Mouse (Mus musculus): ENCODE data around the gene Gart. TPM values are rescaled to one million over a fixed set of nuclear protein-coding genes. Genes with fewer than 3 reads are reported as not detected.
A peak's percentile ranks its signal among the peaks of the same experiment; 100 is the strongest.

Gene Gart
- total RNA-seq, 2 experiments from 2014 or later: 47.4 to 51.2 TPM

DNA sequence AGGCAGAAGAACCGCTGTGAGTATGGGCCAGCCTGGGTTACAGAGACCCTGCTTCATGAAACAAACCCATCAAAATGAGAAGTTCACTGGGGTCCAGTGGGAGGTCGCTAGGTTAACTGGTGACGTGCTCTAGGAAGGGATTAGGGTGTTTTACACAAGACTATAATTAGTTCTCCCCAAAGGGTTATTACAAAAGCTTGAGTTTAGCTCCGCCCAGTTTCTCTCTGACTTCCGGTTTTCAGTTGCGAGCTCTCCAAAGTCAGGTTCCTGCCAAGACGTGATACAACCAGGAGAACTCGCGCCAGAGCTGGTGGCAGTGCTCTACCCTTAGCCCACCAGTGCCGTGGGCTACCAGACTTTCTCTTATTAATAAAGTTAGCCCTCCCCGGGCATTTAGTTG, 35.5 kb downstream of the Gart start:
- no peak for DNase-seq (ENCODE audit: low spot score in 2 of 2)

DNA sequence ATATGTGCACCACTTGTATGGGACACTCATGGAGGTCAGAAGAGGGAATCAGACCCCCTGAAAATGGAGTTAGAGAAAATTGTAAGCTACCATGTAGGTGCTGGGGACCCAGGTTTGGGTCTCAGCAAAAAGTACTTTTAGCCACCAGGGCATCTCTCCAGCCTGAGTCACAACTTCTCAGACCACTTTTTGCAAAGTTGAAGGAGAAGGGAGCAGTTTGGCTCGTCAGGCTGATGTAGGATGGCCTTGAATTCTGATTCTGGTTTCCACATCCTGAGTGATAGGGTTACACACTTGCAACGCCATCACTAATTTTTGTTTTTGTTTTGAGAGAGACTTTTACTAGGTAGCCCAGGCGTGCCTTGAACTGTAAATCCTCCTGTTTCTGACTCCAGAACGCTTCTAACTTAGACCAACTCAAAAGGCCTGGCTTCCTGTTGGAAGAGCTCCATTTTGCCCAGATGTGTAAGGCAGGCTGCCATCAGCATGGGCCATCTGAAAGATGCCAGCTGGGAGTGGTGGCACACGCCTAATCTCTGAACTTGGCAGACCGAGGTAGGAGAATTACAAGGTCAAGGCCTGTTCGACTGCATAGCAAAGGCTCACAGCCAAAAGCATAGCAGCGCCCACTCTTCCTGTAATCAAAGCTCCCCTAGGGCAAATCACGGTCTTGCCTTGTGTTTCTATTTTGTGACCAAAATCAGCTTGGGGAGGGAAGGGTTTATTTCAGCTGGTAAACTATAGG, 37.1 kb downstream of the Gart start:
- DNase-seq (ENCODE audit: low spot score in 2 of 2): no peak

DNA sequence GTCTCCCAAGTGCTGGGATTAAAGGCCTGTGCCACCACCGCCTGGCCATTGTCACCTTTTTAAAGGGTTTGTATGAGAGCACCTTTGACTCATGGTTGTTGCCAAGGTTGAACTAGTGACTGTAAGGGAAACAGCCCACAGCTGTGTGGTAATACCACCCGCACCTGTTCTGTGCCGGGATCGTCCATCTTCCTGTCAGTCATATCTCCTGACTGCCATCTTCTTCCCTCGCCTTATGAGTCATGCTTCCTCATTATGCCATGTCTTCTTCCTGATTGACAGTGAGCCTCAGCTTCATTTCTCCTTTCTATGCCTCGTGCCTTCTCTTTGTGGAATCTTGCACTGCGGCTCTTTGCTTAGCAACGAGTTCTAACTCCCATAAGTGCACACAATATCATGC, 39.8 kb downstream of the Gart start:
- no peak for DNase-seq (ENCODE audit: low spot score in 2 of 2)

DNA sequence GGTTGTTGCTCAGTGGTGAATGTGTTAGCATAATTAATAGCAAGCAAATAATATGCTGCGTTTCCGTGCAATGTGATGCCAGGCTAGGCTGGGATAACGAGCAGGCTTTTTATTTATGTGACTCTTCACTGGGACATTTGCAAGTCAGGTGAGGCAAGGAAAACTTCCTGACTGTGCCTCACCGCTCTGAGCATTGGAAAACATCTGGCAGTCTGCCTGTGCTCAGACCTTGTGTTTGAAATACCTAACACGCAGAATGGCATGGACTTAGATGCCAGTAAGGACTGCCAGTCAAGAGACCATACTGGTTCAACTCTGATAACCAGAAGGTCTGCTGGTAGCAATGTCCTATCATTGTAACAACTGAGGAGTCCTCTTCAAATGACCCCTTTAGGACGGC, 41.6 kb downstream of the Gart start:
- no peak for DNase-seq (ENCODE audit: low spot score in 2 of 2)

DNA sequence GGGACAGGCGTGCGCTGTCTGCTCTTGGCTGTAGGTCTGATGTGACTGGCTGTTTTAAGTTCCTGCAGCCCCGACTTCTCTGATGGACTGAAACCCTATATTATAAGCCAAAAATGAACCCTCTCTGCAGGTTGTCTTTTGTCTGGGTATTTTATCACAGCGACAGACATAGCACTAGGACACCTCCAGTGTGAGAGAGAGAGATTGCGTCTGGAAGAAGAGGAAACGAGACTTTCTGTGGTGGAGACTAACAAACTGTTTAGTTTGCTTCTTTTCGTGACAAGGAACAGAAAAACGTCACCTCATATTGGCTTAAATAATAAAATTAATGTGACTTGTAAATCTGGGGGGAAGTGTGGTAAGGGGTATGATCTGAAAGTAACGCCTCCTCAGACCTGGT, 45.1 kb downstream of the Gart start:
- no peak for DNase-seq (ENCODE audit: low spot score in 2 of 2)

DNA sequence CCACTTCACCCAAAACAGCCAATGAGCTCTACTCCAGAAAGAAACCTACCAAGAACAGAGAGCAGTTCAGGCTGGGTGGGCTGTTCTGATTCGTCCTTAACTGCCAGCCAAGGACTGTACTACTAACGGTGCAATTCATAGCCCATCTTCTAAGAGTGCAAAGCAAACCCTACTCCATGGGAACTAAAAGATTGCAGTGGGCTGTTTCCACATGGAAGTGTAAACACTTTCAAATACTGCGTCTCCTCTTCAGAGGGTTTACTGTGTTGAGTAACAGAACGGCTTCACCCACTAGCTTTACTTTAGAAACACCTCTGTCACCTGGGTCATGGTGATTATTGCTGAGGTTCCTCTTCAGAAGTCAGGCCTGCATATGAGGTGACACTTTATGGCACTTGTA, 45.7 kb downstream of the Gart start:
- no peak for DNase-seq (ENCODE audit: low spot score in 2 of 2)

DNA sequence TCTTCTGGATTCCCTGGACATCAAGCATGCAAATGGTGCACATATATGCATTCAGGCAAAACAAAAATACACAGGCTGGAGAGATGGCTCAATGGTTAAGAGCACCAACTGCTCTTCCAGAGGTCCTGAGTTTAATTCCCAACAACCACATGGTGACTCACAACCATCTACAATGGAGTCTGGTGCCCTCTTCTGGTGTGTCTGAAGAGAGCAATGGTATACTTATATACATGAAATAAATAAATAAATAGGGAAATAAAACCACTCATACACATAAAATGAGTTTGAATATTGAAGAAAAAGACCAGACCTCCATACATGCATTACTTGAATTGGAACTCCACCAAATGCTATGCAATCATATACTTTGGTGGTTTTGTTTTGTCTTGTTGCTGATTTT, 47.5 kb downstream of the Gart start:
- DNase-seq (ENCODE audit: low spot score in 2 of 2): no peak

DNA sequence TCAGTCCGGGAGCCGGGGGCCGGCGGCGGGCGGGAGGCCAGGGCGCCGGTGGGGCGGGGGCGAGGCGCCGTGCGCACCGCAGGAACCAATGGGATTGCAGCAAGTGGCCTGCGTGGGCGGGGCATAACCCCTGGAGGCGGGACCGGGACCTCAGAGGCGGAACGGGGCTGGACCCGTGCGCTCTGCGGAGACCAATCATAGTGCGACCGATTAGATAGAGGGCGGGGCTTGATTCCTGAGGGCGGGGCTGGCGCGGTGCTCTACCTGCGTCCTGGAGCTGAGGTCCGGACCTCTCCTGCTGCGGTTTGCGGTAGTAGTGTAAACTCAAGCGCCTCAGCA, 49.1 kb downstream of the Gart start, which contains the start of gene Tmem50b:
Gene Tmem50b (minus strand): TSS at position 129 of the 339 bp plus-strand sequence.
- DNase-seq (ENCODE audit: low spot score in 2 of 2): peak; percentile 98 to 99

DNA sequence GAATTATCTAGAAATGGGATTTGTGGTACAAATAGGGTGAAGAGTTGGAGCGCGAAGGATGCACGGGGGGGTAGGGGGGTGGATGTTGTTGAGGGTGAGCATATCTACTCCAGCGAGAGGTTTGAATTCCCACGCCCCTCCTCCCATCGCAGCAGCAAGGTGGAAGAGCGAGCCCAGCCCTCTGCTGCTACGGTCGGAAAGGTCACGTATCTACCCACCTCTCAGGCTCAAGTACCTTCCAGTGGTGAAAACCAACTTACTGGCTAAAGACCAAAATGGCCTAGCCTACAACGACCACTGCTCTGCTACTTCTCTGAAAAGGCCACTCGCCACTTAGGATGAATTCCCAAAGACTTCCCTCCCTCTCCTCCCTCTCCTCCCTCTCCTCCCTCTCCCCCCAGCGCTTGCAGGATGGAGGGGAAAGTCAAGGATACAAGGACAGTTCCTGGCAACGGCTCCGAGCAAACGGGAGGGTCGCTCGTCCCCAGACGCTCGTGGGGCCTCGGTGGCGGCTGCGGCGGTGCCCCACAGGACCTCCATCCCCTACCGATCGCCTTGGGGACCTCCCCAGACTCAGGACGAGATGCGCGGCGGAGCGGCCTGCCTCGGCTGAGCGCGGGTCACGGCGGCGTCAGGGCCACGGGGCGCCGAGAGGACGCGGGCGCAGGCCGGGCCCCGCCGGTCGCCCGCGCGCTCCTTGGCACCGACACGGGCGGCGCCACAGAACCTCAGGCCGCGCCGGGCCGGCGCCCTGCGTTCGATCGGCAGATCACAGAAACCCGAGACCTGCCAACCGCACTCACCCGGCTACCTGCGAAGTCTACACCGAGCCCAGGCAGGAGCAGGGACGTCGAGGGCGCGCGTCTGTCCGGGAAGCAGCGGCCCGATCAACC, 49.7 kb downstream of the Gart start:
- peak in 1 of 2 experiments; percentile 23 for DNase-seq (ENCODE audit: low spot score in 2 of 2)

DNA sequence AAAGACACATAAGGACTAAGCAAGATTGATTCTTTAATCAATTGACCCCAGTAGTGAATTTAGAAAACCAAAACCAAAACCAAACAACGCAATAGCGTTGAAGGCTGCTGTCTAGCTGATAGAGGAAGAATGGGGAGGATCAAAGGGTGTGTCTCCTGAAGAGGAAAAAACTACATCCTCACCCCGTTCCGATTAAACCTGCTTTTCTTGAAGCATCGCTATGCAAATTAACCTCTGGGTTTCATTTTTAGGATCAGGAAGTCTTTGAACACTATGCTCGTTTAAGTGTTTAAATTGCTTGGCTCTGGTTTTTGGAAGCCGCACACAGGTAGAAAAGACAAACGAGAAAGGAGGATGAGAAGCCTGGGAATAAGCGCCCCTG, 50.4 kb downstream of the Gart start:
- DNase-seq (ENCODE audit: low spot score in 2 of 2): no peak

DNA sequence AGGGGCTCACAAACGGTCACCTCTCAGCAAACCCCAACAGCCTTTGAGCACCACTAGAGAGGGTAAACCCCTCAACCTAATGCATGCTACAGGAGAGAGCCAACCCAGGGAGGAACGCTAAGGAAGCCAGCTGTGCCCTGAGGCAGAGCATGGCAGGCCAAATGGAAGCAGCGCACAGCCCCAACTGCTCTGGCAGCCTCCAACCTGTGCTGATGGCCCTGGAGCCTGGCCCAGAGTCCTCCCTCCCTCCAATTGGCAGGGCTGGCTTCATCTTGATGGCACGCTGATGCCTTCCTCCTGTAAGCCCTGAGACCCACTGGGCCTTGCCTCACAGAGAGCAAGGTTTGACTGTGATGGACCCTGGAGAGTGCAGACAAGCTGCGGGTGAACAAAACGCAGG, 51.7 kb downstream of the Gart start:
- peak in 1 of 2 experiments; percentile 54 for DNase-seq (ENCODE audit: low spot score in 2 of 2)

DNA sequence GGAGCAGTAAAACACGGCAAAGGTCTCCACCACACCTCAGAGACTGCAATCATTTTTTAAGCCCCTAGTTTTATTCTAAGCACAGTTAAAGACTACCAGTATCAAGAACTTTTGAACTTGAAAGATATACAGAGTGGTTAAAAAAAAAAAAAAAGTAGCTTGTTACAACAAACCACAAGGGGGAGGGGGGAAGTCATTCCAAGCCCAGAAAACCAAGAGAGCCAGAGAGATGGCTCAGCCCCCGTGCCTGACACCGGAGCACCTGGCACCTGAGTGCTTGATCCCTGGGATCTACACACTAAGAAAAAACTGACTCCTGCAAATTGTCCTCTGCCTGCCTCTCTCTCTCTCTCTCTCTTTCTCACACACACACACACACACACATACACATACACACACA, 53.5 kb downstream of the Gart start:
- no peak for DNase-seq (ENCODE audit: low spot score in 2 of 2)

DNA sequence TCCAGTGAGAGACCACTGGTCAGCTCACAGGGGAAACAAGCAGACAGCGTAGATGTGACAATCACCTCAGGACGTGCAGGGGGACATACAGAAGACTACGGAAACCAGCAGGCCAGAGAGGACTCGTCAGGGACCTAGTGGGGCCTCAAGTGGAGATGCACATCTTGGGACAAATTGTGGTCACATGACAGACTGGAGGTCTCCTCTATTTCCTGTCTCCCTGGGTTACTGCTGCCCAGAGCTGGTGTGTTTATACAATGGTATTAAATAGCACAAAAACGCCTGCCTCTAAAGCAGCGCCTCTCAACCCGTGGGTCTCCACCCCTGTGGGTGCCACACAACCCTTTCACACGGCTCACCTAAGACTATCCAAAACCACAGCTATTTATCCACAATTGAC, 54.6 kb downstream of the Gart start:
- no peak for DNase-seq (ENCODE audit: low spot score in 2 of 2)

DNA sequence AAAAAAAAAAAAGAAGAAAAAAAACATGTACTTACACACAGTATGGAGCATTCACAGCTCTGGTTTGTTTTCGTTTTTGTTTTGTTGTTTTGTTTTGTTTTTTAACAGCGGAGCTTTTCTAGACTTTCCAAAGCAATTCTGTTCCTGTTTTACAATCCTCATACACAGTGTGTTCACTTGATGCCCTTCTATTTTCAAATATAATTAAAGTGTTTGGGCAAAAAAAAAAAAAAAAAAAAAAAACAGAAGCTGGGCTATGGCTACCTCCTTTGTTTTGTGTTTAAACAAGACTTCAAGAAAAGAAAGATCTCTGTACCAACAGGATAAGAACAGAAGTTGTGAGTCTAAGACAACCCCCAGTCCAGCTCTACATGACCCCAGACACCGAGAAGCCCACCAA, 58.0 kb downstream of the Gart start:
- no peak for DNase-seq (ENCODE audit: low spot score in 2 of 2)

DNA sequence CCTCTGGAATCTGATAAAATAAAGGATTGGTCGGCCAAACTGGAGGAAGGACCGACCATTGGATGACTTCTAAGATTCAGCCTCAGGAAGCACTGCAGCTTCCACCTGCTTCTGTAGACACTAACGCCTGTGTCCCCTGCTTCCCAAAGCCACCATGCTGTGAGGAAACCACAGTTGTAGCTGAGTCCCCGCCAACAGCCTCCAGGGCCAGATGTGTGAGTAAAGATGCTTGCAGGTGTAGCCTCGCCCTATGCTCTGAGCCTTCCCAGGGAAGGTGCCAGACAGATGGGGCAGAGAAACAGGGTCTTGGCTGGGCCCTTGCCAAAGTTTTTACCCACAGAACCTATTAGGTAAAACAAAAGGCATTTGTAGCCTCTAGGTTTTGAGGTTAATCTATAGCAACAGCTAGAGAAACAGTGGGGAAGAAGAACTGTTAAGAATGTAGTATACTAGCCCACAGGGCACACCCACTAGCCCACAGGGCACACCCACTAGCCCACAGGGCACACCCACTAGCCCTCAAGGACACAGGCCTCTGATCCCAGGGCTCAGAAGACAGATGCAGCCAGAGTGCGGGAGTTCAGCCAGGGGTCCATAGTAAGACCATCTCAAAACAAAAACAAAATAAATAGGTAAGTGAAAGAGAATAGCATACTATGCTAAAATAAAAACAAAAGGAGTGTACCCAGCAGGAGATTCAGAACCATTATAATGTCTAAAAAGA, 58.9 kb downstream of the Gart start:
- DNase-seq (ENCODE audit: low spot score in 2 of 2): no peak

DNA sequence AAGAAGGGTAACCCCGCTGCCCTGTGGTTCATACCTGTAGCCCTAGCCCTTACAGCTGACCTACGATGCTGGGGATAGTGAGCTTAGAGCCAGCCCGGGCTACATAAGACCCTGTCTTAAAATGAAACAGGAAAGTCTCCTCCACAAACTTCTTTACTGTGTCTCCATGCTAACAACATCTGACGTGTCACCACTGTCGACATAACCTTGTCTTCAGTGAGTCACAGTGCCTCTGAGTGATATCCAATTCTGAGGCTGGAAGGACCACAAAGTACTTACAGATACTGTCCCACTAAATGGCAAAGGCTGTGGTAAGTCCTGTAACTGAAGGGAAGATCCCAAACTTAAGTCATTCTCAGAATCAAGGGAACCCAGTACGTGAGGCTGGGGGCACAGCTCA, 60.5 kb downstream of the Gart start:
- DNase-seq (ENCODE audit: low spot score in 2 of 2): no peak

DNA sequence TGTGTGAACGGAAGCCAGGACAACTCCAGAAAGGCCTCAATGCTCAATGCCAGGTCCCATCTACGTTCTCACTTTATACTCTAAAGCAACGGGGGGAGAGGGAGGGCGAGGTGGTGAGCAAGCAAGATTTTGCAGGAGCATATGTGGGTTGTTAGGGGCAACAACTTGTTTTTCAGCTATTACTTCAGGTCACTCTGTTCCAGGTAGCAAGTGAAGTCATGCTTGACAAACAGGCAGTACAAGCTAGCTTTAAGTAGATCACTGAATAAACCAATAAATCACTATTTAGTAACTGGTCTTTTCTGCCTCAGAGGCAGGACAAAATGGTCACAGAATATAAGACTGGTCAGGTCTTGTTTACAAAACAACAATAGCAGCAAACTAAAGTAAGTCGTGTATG, 61.1 kb downstream of the Gart start:
- DNase-seq (ENCODE audit: low spot score in 2 of 2): no peak

DNA sequence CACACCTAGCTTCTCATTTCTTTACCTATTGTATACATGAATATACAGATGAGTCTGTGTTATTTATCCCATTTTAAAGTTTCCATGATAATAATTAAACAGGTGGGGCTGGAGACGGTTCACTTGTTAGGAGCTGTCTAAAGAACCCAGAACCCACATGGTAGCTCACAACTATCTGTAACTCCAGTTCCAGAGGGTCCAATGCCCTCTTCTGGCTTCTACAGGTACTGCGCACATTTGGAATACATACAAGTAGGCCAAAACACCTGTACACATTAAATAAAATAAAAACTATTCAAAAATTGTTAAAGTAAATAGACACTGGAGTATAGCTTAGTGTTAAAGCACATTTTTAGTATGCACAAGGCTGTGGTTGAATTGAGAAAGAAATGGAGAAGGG, 64.4 kb downstream of the Gart start:
- DNase-seq (ENCODE audit: low spot score in 2 of 2): peak in 1 of 2 experiments; percentile 28

DNA sequence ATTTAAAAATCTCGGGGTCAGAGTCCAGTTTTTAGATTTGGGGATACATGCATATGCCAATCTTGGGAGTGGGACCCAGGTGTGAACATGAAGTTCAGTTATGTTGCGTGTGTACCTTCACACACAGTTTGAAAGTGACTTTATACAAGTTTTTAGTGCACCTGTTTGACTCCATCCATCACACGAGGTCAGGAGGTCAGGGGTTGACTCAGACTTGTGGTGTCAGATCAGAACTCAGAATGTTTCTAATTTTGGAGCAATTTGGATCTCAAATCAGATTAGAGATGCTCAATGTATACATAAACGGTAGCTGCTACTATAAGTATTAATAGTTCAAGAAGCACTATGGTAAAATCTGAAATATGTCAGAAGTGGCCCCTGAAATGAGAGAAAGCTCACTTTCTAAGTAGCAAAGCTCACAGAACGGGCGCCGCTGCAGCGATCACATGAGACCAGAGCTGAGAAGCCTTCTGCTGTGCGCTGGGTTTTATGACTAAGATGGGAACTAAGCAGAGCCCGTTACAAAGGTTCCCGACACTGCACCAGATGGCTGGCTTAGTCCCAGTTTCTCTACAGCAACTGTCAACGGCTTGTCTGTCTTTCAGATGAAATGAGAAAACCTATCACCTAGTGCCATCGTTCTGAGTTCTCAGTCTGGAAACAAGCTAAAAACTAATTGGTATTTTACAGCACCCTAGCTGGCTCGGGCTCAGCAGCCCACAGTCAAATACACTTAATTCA, 67.6 kb downstream of the Gart start:
- DNase-seq (ENCODE audit: low spot score in 2 of 2): peak; percentile 47 to 79

DNA sequence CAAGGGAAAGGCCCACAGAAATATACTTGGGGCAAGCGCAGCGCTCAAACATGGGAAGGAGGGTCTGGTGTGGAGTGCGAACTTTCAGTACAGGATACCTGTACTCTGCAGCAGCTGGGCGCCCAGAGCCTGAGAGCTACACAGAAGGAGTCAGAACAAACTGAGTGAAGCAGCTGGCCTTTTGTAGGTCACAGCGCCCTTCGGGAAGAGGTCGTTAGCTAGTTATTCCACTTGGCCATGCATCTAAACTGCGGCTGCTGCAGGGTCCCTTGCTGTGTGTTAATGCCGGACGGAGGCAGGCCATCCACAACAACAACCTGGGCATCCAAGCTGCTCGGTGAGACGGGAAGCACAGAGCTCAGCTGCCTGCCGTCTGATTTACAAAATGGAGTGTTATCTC, 71.6 kb downstream of the Gart start:
- no peak for DNase-seq (ENCODE audit: low spot score in 2 of 2)
